Mouse (Mus musculus): ENCODE measurements around the gene Cox5a. TPM values are rescaled to one million over a fixed set of nuclear protein-coding genes. Genes with fewer than 3 reads are reported as not detected.

Gene Cox5a
- polyA plus RNA-seq, 1 experiment from 2014 or later: 833 TPM

DNA sequence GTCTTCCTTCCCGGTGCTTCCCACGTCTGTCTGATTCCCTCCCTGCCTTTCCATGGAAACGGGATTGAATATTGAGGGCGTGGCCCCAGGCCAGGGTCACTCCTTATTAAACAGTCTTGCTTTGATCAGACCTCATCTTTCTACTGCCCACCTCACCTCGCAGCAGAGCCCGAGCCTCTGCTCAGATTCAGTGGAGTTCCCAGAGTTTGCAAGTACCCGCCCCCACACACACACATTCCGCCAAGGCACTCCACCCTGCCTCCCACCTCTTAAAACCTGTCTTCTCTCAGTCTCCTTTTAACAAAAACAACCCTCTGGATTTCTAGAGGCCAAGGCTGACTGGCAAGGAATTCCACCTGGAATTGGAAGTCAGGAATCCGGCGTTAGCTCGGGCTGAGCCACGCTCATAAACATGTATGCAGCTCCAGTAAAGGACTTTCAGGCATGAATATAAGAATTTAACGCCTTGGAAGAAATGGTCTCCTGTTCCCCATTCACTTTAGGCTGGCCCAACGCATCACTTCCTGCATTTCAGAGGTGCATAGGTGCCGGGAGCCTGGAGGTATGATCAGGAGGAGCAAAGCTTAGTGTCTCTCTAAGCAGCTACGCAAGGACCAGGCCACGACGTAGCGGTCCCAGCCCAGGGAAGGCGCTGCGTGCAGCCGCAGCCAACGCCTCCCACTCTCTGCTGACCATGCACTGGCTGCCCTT lies 18.0 kb upstream of the Cox5a start:
- peak overlapping the region; percentile 76 for H3K27ac ChIP-seq (ENCODE audit: low read length)
- WGBS: 5% methylated on average over 23 of the region's 23 CpGs
- no peaks in the 10 kb centered on the region for H3K36me3 ChIP-seq (ENCODE audit: control insufficient read depth, insufficient read depth, low read length)
- no peak for ATAC-seq
- peaks cover 54% of the 10 kb centered on the region for H3K4me1 ChIP-seq (ENCODE audit: control insufficient read depth, insufficient read depth, low read length)
- no peaks in the 10 kb centered on the region for H3K9me3 ChIP-seq (replicated peaks; ENCODE audit: control insufficient read depth, low read length, poor library complexity, severe bottlenecking)
- H3K4me3 ChIP-seq (ENCODE audit: low read depth, low read length): peak overlapping the region; percentile 48
- H3K9ac ChIP-seq (ENCODE audit: low read depth, low read length): peak overlapping the region; percentile 65
- peaks cover 27% of the 10 kb centered on the region for H3K27me3 ChIP-seq (ENCODE audit: control insufficient read depth, insufficient read depth, low read depth, low read length)
- peak overlapping the region; percentile 89 for H3K4me2 ChIP-seq (ENCODE audit: low read length)

DNA sequence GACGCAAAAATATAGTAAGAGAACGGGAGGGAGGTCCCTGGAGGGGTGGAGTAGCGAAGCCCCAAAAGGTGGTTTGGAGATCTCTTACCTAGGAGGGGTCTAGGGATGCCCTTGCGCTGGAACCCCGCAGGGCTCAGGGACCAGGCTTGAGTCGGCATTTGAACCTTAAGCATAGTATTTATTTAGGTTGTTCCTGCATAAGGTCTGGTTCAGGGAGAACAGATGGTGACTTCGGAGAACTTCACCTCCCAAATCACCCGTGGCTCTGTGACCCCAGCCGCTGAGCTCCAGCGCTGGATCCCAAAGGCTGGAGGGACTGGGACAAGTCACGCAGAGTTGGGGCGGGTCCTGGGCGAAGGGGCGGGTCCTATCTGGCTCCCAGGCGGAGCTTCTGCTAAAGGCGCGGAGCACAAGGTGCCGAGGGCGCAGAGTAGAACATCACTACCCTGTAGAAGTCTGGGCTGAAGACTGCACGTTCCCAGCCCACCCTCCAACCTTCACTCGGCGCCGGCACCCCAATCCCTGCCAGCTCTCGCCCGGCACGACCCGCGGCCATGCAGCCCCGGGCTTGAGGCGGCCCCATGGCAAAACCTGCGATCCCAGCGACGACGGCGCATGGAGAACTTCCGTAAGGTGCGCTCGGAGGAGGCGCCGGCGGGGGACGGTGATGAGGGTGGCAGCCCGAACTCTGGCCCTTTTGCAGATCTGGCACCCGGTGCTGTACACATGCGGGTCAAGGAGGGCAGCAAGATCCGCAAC lies 17.3 kb upstream of the Cox5a start, which contains the start of gene Rpp25:
Gene Rpp25 (plus strand): TSS at position 405 of the 759 bp plus-strand sequence.
- Histone ChIP-seq H3K27ac (ENCODE audit: low read length) (peak within 1 kb of the TSS; percentile 76), H3K36me3 (ENCODE audit: control insufficient read depth, insufficient read depth, low read length) (no peaks in the 10 kb centered on the region), H3K9ac (ENCODE audit: low read depth, low read length) (peak within 1 kb of the TSS; percentile 65), H3K4me1 (ENCODE audit: control insufficient read depth, insufficient read depth, low read length) (peaks cover 48% of the 10 kb centered on the region), H3K4me3 (ENCODE audit: low read depth, low read length) (peak within 1 kb of the TSS; percentile 48), H3K27me3 (ENCODE audit: control insufficient read depth, insufficient read depth, low read depth, low read length) (peaks cover 27% of the 10 kb centered on the region), H3K9me3 (replicated peaks; ENCODE audit: control insufficient read depth, low read length, poor library complexity, severe bottlenecking) (no peaks in the 10 kb centered on the region), H3K4me2 (ENCODE audit: low read length) (peak within 1 kb of the TSS; percentile 89)
- WGBS: under 1% methylated on average over 46 of the region's 46 CpGs
- peak; percentile 54 for ATAC-seq

DNA sequence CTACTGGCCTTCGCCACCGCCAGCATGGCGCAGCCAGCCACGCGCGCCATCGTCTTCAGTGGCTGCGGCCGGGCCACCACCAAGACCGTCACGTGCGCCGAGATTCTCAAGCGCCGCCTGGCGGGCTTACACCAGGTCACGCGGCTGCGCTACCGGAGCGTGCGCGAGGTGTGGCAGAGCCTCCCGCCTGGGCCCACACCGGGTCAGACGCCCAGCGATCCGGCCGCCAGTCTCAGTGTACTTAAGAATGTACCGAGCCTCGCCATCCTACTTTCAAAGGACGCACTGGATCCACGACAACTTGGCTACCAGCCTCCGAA lies 16.7 kb upstream of the Cox5a start:
- H3K4me1 ChIP-seq (ENCODE audit: control insufficient read depth, insufficient read depth, low read length): peaks cover 45% of the 10 kb centered on the region
- H3K27me3 ChIP-seq (ENCODE audit: control insufficient read depth, insufficient read depth, low read depth, low read length): peaks cover 27% of the 10 kb centered on the region
- peak overlapping the region; percentile 89 for H3K4me2 ChIP-seq (ENCODE audit: low read length)
- no peaks in the 10 kb centered on the region for H3K36me3 ChIP-seq (ENCODE audit: control insufficient read depth, insufficient read depth, low read length)
- H3K9ac ChIP-seq (ENCODE audit: low read depth, low read length): peak overlapping the region; percentile 65
- H3K9me3 ChIP-seq (replicated peaks; ENCODE audit: control insufficient read depth, low read length, poor library complexity, severe bottlenecking): no peaks in the 10 kb centered on the region
- H3K27ac ChIP-seq (ENCODE audit: low read length): peak overlapping the region; percentile 65
- peak overlapping the region; percentile 48 for H3K4me3 ChIP-seq (ENCODE audit: low read depth, low read length)
- WGBS: 1% methylated on average over 34 of the region's 34 CpGs
- peak; percentile 61 for ATAC-seq

DNA sequence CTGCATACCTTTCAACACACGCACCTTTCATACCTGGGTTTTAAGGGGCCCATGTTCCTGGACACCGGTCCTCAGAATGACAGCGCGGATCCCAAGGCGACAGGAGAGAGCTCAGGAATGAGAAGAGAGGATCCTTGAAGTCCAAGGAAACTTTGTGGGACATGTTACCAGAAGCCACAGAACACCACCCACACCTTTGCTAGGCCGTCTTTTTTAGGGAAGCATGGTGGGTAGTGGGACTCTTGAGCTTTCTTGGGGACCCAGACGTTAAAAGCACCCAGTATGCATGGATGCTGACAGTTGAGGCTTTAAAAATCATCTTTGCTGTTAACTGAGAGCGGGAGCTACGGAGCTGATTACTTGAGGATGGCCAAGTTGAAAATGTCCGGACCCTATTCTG lies 16.2 kb upstream of the Cox5a start:
- WGBS: 45% methylated on average over 10 of the region's 10 CpGs
- peaks cover 45% of the 10 kb centered on the region for H3K4me1 ChIP-seq (ENCODE audit: control insufficient read depth, insufficient read depth, low read length)
- H3K9ac ChIP-seq (ENCODE audit: low read depth, low read length): peak overlapping the region; percentile 65; the same call in 1 of the 2 replicates

DNA sequence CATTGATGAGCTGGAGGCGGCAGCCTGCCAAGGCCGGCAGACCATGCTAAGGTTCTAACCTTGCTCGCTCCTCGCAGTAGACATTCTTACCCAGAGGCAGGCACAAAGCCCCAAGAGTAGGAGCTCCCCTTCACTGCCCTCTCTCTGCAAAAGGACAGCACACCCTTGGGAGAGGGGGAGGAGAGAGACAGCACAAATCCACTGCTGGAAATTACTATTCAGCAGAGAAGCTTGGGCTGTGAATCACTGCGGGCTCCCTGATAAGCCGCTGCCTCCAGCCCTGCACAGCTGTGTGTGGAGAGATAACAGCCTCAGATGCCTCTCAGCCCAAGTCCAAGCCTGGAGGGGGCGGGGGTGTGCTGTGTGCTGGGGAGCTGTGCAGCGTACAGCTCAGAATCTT lies 15.4 kb upstream of the Cox5a start:
- Histone ChIP-seq H3K4me3 (ENCODE audit: low read depth, low read length) (0 out of 2 replicates have a peak overlapping the region, but pooled peaks have one; percentile 6), H3K27ac (ENCODE audit: low read length) (peak overlapping the region; percentile 65), H3K36me3 (ENCODE audit: control insufficient read depth, insufficient read depth, low read length) (no peaks in the 10 kb centered on the region), H3K4me2 (ENCODE audit: low read length) (peak overlapping the region; percentile 89), H3K27me3 (ENCODE audit: control insufficient read depth, insufficient read depth, low read depth, low read length) (peaks cover 23% of the 10 kb centered on the region), H3K9me3 (replicated peaks; ENCODE audit: control insufficient read depth, low read length, poor library complexity, severe bottlenecking) (no peaks in the 10 kb centered on the region), H3K9ac (ENCODE audit: low read depth, low read length) (no peak overlapping the region), H3K4me1 (ENCODE audit: control insufficient read depth, insufficient read depth, low read length) (peaks cover 45% of the 10 kb centered on the region)
- 6% methylated on average over 8 of the region's 8 CpGs for WGBS
- ATAC-seq: peak; percentile 90

More for the DNA sequence above, 16.2 kb upstream of the Cox5a start:
- Histone ChIP-seq H3K9me3 (replicated peaks; ENCODE audit: control insufficient read depth, low read length, poor library complexity, severe bottlenecking) (no peaks in the 10 kb centered on the region), H3K4me2 (ENCODE audit: low read length) (peak overlapping the region; percentile 89), H3K27ac (ENCODE audit: low read length) (peak overlapping the region; percentile 65), H3K27me3 (ENCODE audit: control insufficient read depth, insufficient read depth, low read depth, low read length) (peaks cover 27% of the 10 kb centered on the region), H3K36me3 (ENCODE audit: control insufficient read depth, insufficient read depth, low read length) (no peaks in the 10 kb centered on the region), H3K4me3 (ENCODE audit: low read depth, low read length) (peak overlapping the region; percentile 48)
- ATAC-seq: no peak

DNA sequence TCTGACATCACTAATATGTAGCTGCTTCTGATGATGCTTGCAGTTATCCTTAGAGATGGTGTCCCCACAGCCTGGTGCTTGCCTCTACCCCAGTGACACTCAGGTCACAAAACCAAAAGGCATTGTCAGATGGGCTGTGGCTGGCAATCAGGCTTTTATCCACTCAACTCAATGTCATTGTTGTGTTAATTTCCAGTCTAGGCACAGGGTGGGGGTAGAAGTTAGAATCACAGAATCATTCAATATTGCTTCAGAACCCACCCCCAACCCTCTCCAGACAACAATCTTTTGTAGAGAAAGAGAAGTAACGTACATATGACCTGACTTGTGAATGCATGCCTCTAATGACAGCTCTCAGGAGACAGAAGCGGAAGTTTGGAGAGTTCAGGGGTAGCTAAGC lies 10.5 kb upstream of the Cox5a start:
- Histone ChIP-seq H3K27me3 (ENCODE audit: control insufficient read depth, insufficient read depth, low read depth, low read length) (no peaks in the 10 kb centered on the region), H3K4me1 (ENCODE audit: control insufficient read depth, insufficient read depth, low read length) (peaks cover 6% of the 10 kb centered on the region; the same call in 1 of the 2 replicates), H3K4me2 (ENCODE audit: low read length) (no peak overlapping the region), H3K36me3 (ENCODE audit: control insufficient read depth, insufficient read depth, low read length) (no peaks in the 10 kb centered on the region), H3K4me3 (ENCODE audit: low read depth, low read length) (no peak overlapping the region), H3K9me3 (replicated peaks; ENCODE audit: control insufficient read depth, low read length, poor library complexity, severe bottlenecking) (no peaks in the 10 kb centered on the region), H3K27ac (ENCODE audit: low read length) (no peak overlapping the region), H3K9ac (ENCODE audit: low read depth, low read length) (no peak overlapping the region)
- 52% methylated on average over 2 of the region's 2 CpGs for WGBS
- no peak for ATAC-seq

DNA sequence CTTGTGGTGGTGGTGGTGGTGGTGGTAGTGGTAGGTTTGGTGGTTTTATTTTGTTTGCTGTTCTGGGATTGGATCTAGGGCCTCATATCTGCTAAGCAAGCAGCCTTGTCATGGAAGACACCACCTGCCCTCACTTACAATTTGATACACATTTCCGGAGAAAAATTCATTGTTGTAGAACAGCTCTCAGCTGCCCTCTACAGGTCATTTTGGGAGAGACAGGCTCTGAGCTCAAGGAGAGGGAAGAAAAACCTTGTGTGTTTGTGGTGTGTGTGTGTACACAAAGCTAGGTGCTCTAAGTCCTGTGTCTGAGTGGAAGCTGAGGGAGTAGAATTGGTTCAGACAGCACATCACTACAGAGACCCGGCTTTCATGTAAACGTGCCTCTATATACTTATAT lies 4.0 kb upstream of the Cox5a start:
- Histone ChIP-seq H3K4me1 (ENCODE audit: control insufficient read depth, insufficient read depth, low read length) (peaks cover 7% of the 10 kb centered on the region), H3K27me3 (ENCODE audit: control insufficient read depth, insufficient read depth, low read depth, low read length) (no peaks in the 10 kb centered on the region), H3K27ac (ENCODE audit: low read length) (peak overlapping the region; percentile 63), H3K9me3 (replicated peaks; ENCODE audit: control insufficient read depth, low read length, poor library complexity, severe bottlenecking) (no peaks in the 10 kb centered on the region), H3K4me2 (ENCODE audit: low read length) (no peak overlapping the region), H3K4me3 (ENCODE audit: low read depth, low read length) (no peak overlapping the region), H3K9ac (ENCODE audit: low read depth, low read length) (no peak overlapping the region; the same call in 1 of the 2 replicates), H3K36me3 (ENCODE audit: control insufficient read depth, insufficient read depth, low read length) (no peaks in the 10 kb centered on the region)
- 5% methylated on average over 3 of the region's 3 CpGs for WGBS
- ATAC-seq: no peak

DNA sequence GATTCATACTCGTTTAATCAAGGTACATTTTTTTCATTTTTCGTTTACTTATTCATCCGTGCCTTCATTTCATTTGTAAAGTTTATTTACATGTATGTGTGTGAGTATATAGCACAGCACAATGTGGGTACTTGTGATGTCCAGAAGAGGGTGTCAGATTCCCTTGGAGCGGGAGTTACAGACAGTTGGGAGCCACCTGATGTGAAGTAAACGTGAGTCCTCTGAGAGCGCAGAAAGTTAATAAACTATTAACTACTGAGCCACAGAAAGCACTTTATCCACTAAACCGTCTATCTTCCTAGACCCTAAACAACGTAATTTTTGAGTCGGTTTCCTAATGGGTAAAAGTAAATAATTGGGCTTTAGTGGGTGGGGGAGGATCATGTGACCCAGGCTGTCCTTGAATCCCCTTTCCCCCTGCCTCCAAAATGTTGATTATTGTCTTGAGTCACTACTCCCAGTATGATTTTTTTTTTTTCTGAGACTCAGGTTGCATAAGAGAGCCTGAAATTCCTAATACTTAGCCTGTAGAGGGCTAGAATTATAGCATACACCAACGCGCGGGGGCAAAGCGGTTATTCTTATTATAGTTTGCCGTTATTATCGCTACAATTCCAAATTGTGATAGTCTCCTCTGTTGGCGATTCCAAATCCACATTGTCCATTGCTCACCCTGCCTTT lies 559 bp upstream of the Cox5a start:
- Histone ChIP-seq H3K4me3 (ENCODE audit: low read depth, low read length) (peak overlapping the region; percentile 96), H3K9ac (ENCODE audit: low read depth, low read length) (peak overlapping the region; percentile 99), H3K27ac (ENCODE audit: low read length) (peak overlapping the region; percentile 93), H3K9me3 (replicated peaks; ENCODE audit: control insufficient read depth, low read length, poor library complexity, severe bottlenecking) (no peaks in the 10 kb centered on the region), H3K27me3 (ENCODE audit: control insufficient read depth, insufficient read depth, low read depth, low read length) (no peaks in the 10 kb centered on the region), H3K36me3 (ENCODE audit: control insufficient read depth, insufficient read depth, low read length) (no peaks in the 10 kb centered on the region), H3K4me2 (ENCODE audit: low read length) (peak overlapping the region; percentile 63), H3K4me1 (ENCODE audit: control insufficient read depth, insufficient read depth, low read length) (peaks cover 36% of the 10 kb centered on the region)
- ATAC-seq: peak; percentile 58
- 23% methylated on average over 16 of the region's 16 CpGs for WGBS

Data from midbrain, embryonic 16.5 days (tissue).